Mouse (Mus musculus) bone marrow macrophage, adult 2 months (primary cell): ENCODE results near the gene Grin2b. TPM values are rescaled to one million over a fixed set of nuclear protein-coding genes. Genes with fewer than 3 reads are reported as not detected.

Experiments used
- H3K27ac ChIP-seq: 2 replicates; pipeline ENCODE4 v1.5.1; 2012; ENCODE audit warnings: low read depth, low read length; ENCODE audit not compliant: insufficient read depth
- H3K4me1 ChIP-seq: 2 replicates; pipeline ENCODE4 v1.6.1; 2012; ENCODE audit warnings: low read length; ENCODE audit not compliant: control insufficient read depth, insufficient read depth
- H3K4me3 ChIP-seq: 2 replicates; pipeline ENCODE4 v1.5.1; 2012; ENCODE audit warnings: mild to moderate bottlenecking, low read length, moderate library complexity; ENCODE audit not compliant: insufficient read depth
- CTCF ChIP-seq: IDR thresholded peaks from 2 replicates; pipeline ENCODE4 v1.5.1; 2012; ENCODE audit warnings: low read depth, mild to moderate bottlenecking, low read length, moderate library complexity
- POLR2A ChIP-seq: IDR thresholded peaks from 2 replicates; pipeline ENCODE4 v1.6.1; 2012; ENCODE audit warnings: mild to moderate bottlenecking, low read depth, low read length, borderline replicate concordance
- polyA plus RNA-seq: library from polyadenylated mRNA; stranded (reverse); fragments of >200 nt; gene quantifications from 2 replicates; pipeline ENCODE4 v1.2.4, GENCODE M21; 2012; ENCODE audit not compliant: missing spikeins, insufficient read depth, insufficient read length

Grin2b gene
- polyA plus RNA-seq, 1 experiment, result not detected

GRCm38 (mm10) chr6:136105221-136105620 lies 68.1 kb downstream of the Grin2b start:
- Histone ChIP-seq H3K4me1 (no peaks in the 10 kb centered on the region), H3K4me3 (no peak overlapping the region), H3K27ac (no peak overlapping the region)
- TF ChIP-seq POLR2A (no peak), CTCF (no peak)

GRCm38 (mm10) chr6:136100241-136100640 lies 73.1 kb downstream of the Grin2b start:
- TF ChIP-seq CTCF, result no peak
- TF ChIP-seq POLR2A, result no peak
- H3K27ac ChIP-seq, result no peak overlapping the region
- H3K4me3 ChIP-seq, result no peak overlapping the region
- no peaks in the 10 kb centered on the region for H3K4me1 ChIP-seq

GRCm38 (mm10) chr6:136096269-136096668 lies 77.0 kb downstream of the Grin2b start:
- Histone ChIP-seq H3K4me3 (no peak overlapping the region), H3K27ac (no peak overlapping the region), H3K4me1 (no peaks in the 10 kb centered on the region)
- TF ChIP-seq POLR2A, result no peak
- TF ChIP-seq CTCF, result no peak

GRCm38 (mm10) chr6:136079991-136080734 lies 93.1 kb downstream of the Grin2b start:
- TF ChIP-seq CTCF (no peak), POLR2A (no peak)
- Histone ChIP-seq H3K4me1 (no peaks in the 10 kb centered on the region), H3K4me3 (no peak overlapping the region)

DNA sequence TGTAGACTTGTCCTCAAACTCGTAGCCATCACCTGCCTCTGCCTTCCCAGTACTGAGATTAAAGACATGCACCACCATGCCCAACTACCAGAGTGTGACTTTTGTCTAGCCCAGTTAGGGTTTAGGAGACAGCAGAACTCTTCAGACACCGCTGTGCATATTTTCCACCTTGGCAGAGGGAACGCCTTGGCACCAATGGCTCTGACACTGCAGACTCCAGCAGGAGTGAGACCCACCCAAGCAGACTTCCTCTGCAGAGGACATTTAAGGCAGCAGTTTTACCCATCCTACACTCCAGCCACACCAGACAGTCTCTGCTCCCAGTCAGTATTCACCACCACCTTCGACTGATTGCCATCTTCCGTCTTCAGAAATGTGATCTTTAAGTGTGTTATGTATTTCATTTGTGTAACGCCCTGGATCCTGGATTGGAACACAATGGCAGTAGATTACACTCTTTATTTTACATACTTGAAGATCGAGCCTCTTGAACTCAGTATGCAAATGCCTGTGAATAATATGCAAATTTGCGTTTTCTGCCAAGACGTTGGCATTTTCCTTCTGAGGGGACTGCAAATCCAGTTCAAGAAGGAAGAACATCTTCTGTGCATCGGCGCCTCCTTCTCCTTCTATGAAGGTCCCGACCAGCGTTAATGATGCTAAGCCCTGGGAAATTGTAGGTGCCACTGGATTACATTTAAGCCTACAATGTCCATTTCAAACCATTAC lies 100.8 kb downstream of the Grin2b start:
- Histone ChIP-seq H3K4me1 (no peaks in the 10 kb centered on the region), H3K4me3 (no peak overlapping the region), H3K27ac (no peak overlapping the region)
- no peak for TF ChIP-seq CTCF
- TF ChIP-seq POLR2A, result no peak

More at GRCm38 (mm10) chr6:136079991-136080734, 93.1 kb downstream of the Grin2b start:
- no peak overlapping the region for H3K27ac ChIP-seq

GRCm38 (mm10) chr6:136070101-136070500 lies 103.2 kb downstream of the Grin2b start:
- Histone ChIP-seq H3K4me3 (no peak overlapping the region), H3K27ac (no peak overlapping the region), H3K4me1 (no peaks in the 10 kb centered on the region)
- TF ChIP-seq POLR2A (no peak), CTCF (no peak)

- Histone ChIP-seq H3K27ac (no peak overlapping the region), H3K4me1 (no peaks in the 10 kb centered on the region), H3K4me3 (no peak overlapping the region)
- TF ChIP-seq POLR2A, result no peak
Observed at GRCm38 (mm10) chr6:136053346-136053745, 120.0 kb downstream of the Grin2b start.

GRCm38 (mm10) chr6:136050346-136050745 lies 123.0 kb downstream of the Grin2b start:
- TF ChIP-seq POLR2A (no peak), CTCF (no peak)
- H3K4me3 ChIP-seq, result no peak overlapping the region
- no peaks in the 10 kb centered on the region for H3K4me1 ChIP-seq
- no peak overlapping the region for H3K27ac ChIP-seq

- Histone ChIP-seq H3K4me1 (no peaks in the 10 kb centered on the region), H3K27ac (no peak overlapping the region), H3K4me3 (no peak overlapping the region)
- TF ChIP-seq POLR2A, result no peak
Observed at GRCm38 (mm10) chr6:136048084-136048483, 125.2 kb downstream of the Grin2b start.

DNA sequence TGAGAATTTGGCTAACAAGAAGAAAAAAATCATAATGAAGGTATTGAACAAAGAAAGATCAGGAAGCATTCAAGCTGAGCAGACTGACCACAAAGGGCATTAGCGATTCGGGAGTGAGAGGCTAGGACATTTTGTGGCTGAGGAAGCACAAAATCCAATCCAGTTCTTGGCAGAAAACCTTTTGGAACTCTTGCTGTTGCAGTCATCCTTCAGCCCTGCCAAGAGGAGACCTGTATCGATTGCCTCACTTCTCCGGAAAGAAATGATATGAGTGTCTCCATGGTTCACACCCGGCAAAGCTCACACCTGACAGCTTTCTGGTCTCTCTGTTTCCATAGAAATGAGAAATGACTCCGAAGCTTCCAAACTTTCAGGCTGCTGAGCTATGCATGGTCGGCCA lies 127.2 kb downstream of the Grin2b start:
- H3K4me3 ChIP-seq, result no peak overlapping the region
- no peak overlapping the region for H3K27ac ChIP-seq
- H3K4me1 ChIP-seq, result no peaks in the 10 kb centered on the region
- TF ChIP-seq CTCF, result no peak
- TF ChIP-seq POLR2A, result no peak

DNA sequence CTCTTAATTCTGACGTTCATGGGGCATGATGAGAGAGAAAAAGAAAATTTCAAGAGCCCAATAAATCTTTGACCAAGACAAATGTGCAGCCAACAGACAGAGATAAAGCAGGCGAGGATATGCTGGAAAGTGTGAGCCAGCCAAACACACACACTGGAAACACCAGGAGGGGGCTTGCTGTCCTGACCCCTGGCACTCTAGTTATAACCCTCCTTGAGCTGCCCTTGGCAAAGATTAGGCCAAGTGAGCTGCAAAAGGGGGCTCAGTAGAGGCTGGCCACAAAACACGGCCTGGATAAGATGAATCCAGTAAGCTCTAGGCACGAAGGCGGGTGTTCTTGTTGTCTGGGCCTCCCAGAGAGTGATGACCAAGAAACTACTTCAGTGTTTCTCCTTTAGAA lies 128.8 kb downstream of the Grin2b start:
- Histone ChIP-seq H3K4me3 (no peak overlapping the region), H3K4me1 (no peaks in the 10 kb centered on the region), H3K27ac (no peak overlapping the region)
- TF ChIP-seq CTCF, result no peak
- no peak for TF ChIP-seq POLR2A
